Mouse (Mus musculus) left cerebral cortex, postnatal 36 days (tissue): ENCODE measurements at regions not wholly inside any gene's neighbourhood (a gene's known extent, or its start where the extent isn't known, plus 50 kb on each side); places are given as distances from the start of the nearest gene placed in this dataset.

ENCODE experiments used
- DNase-seq, 2 experiments: peaks; one replicate each; pipeline ENCODE4 v3.0.0; 2021 to 2022; ENCODE audit warnings: low spot score in 2 of 2, mixed read lengths in 1 of 2
- intact Hi-C: fragments of 180-260 bp; cut with DNase I; formaldehyde crosslinking; loops from one replicate; pipeline ENCODE4 v1.15.1; 2025

GRCm38 (mm10) chr2:74463407-74463806 is 115.8 kb downstream of the Lnpk start:
- DNase-seq: peak in 1 of 2 experiments; percentile 10
- intact Hi-C loops: no loop called here

GRCm38 (mm10) chr2:74461211-74461844 is 117.9 kb downstream of the Lnpk start:
- intact Hi-C loops: no loop called here
- no peak for DNase-seq

- DNase-seq: no peak
- intact Hi-C loops: no loop called here
Observed at GRCm38 (mm10) chr2:74454431-74454830, 124.8 kb downstream of the Lnpk start.

- intact Hi-C loops: no loop called here
- no peak for DNase-seq
Observed at GRCm38 (mm10) chr2:74452679-74453078, 126.6 kb downstream of the Lnpk start.

GRCm38 (mm10) chr2:74451578-74451977 is 127.7 kb downstream of the Lnpk start:
- intact Hi-C loops: no loop called here
- DNase-seq: no peak

GRCm38 (mm10) chr2:74451038-74451437 is 128.2 kb downstream of the Lnpk start:
- no peak for DNase-seq

GRCm38 (mm10) chr2:74450064-74450765 is 129.0 kb downstream of the Lnpk start:
- intact Hi-C loops: no loop called here
- no peak for DNase-seq

More at GRCm38 (mm10) chr2:74451038-74451437, 128.2 kb downstream of the Lnpk start:
- intact Hi-C loops: no loop called here

GRCm38 (mm10) chr2:74435184-74435911 is 143.9 kb downstream of the Lnpk start:
- intact Hi-C loops: no loop called here
- no peak for DNase-seq

- intact Hi-C loops: no loop called here
- DNase-seq: no peak
Observed at GRCm38 (mm10) chr2:74426746-74427145, 152.5 kb downstream of the Lnpk start.

GRCm38 (mm10) chr2:74424726-74425125 is 154.5 kb downstream of the Lnpk start:
- intact Hi-C loops: no loop called here
- peak; percentile 54 to 65 for DNase-seq

- intact Hi-C loops: no loop called here
- no peak for DNase-seq
Observed at GRCm38 (mm10) chr2:74416097-74416496, 163.1 kb downstream of the Lnpk start.

GRCm38 (mm10) chr2:74414721-74415120 is 164.5 kb downstream of the Lnpk start:
- intact Hi-C loops: no loop called here
- no peak for DNase-seq

GRCm38 (mm10) chr2:74409856-74410404 is 169.3 kb downstream of the Lnpk start:
- DNase-seq: peak; percentile 35 to 45
- intact Hi-C loops: no loop called here

GRCm38 (mm10) chr2:74404493-74404892 is 174.7 kb downstream of the Lnpk start:
- intact Hi-C loops: no loop called here
- no peak for DNase-seq

- intact Hi-C loops: no loop called here
- DNase-seq: no peak
Observed at GRCm38 (mm10) chr2:74391064-74391463, 188.2 kb downstream of the Lnpk start.

- intact Hi-C loops: no loop called here
- DNase-seq: peak in 1 of 2 experiments; percentile 7
Observed at GRCm38 (mm10) chr2:74388078-74388477, 191.2 kb downstream of the Lnpk start.

GRCm38 (mm10) chr2:74384918-74385317 is 194.3 kb downstream of the Lnpk start:
- DNase-seq: peak in 1 of 2 experiments; percentile 36

GRCm38 (mm10) chr2:74380574-74381287 is 198.5 kb downstream of the Lnpk start:
- intact Hi-C loops: no loop called here
- no peak for DNase-seq

More at GRCm38 (mm10) chr2:74384918-74385317, 194.3 kb downstream of the Lnpk start:
- intact Hi-C loops: no loop called here

- intact Hi-C loops: no loop called here
- DNase-seq: no peak
Observed at GRCm38 (mm10) chr2:74378709-74379108, 200.5 kb downstream of the Lnpk start.

- DNase-seq: no peak
- intact Hi-C loops: no loop called here
Observed at GRCm38 (mm10) chr2:74373938-74374337, 205.3 kb downstream of the Lnpk start.
